29 mouse cellular contexts compared by ENCODE assay signal in genomic region chr11:79568197-79568911, GRCm38 (mm10). TPM values are rescaled to one million over a fixed set of nuclear protein-coding genes. Genes with fewer than 3 reads are reported as not detected.
"Had no signal": no experiment of that assay in that cellular context is flagged by ENCODE, and none has a peak within 500 bp of the region (broad histone marks: within the 10 kb centered on the region; RNA-seq: fewer than 3 reads in every experiment).

No protein-coding gene starts in this region.

- H3K9ac ChIP-seq: embryonic facial prominence, embryonic 12.5 days; embryonic facial prominence, embryonic 13.5 days; embryonic facial prominence, embryonic 15.5 days; forebrain, embryonic 12.5 days; forebrain, embryonic 13.5 days; forebrain, embryonic 15.5 days; forebrain, postnatal 0 days had no signal

- H3K9me3 ChIP-seq: embryonic facial prominence, embryonic 10.5 days; embryonic facial prominence, embryonic 12.5 days; embryonic facial prominence, embryonic 13.5 days; embryonic facial prominence, embryonic 15.5 days; forebrain, embryonic 10.5 days; forebrain, embryonic 12.5 days; forebrain, embryonic 13.5 days; forebrain, embryonic 15.5 days had no signal

- H3K27me3 ChIP-seq: embryonic facial prominence, embryonic 12.5 days; embryonic facial prominence, embryonic 13.5 days; embryonic facial prominence, embryonic 15.5 days; forebrain, embryonic 12.5 days; forebrain, embryonic 13.5 days; forebrain, embryonic 15.5 days had no signal

- H3K4me1 ChIP-seq: embryonic facial prominence, embryonic 10.5 days; embryonic facial prominence, embryonic 12.5 days; embryonic facial prominence, embryonic 13.5 days; embryonic facial prominence, embryonic 15.5 days; forebrain, embryonic 10.5 days; forebrain, embryonic 12.5 days; forebrain, embryonic 13.5 days; forebrain, embryonic 15.5 days had no signal

- DNase-seq: cerebellum, adult 18-20 months; cerebellum, adult 2 months; cerebellum, adult 8-10 months; cerebellum, adult 9-10 months; cerebellum, adult 9-11 months; cerebellum, postnatal 10 days; cerebellum, postnatal 14 days; cerebellum, postnatal 25 days; cerebellum, postnatal 36 days; embryo, embryonic 11 days; forebrain, postnatal 0 days; gastrocnemius, adult 2 months; gastrocnemius, postnatal 10 days; gastrocnemius, postnatal 14 days; gastrocnemius, postnatal 25 days; gastrocnemius, postnatal 36 days had no signal

- H3K27ac ChIP-seq: embryonic facial prominence, embryonic 10.5 days; embryonic facial prominence, embryonic 12.5 days; embryonic facial prominence, embryonic 13.5 days; embryonic facial prominence, embryonic 15.5 days; forebrain, embryonic 10.5 days; forebrain, embryonic 12.5 days; forebrain, embryonic 13.5 days; forebrain, embryonic 15.5 days; gastrocnemius, adult 2 months had no signal

- H3K4me2 ChIP-seq: embryonic facial prominence, embryonic 12.5 days; embryonic facial prominence, embryonic 13.5 days; embryonic facial prominence, embryonic 15.5 days; forebrain, embryonic 12.5 days; forebrain, embryonic 13.5 days; forebrain, embryonic 15.5 days had no signal

- ATAC-seq: forebrain, embryonic 13.5 days; forebrain, embryonic 14.5 days; forebrain, embryonic 15.5 days; forebrain, embryonic 16.5 days; forebrain, postnatal 0 days had no signal

- H3K4me3 ChIP-seq: embryonic facial prominence, embryonic 10.5 days; embryonic facial prominence, embryonic 12.5 days; embryonic facial prominence, embryonic 13.5 days; embryonic facial prominence, embryonic 15.5 days; erythroblast, embryonic 14.5 days; forebrain, embryonic 10.5 days; forebrain, embryonic 12.5 days; forebrain, embryonic 13.5 days; forebrain, embryonic 15.5 days; gastrocnemius, adult 2 months had no signal

RNA-seq across cellular contexts. Expression of gene Rab11fip4, which starts 22.7 kb away (rescaled TPM):
- polyA plus RNA-seq: erythroblast, embryonic 14.5 days had no signal

RNA-seq across cellular contexts. Expression of gene Evi2, which starts 38.0 kb away (rescaled TPM):
- total RNA-seq: forebrain, postnatal 0 days; gastrocnemius, adult 18-20 months; gastrocnemius, adult 2 months had no signal

RNA-seq across cellular contexts. Expression of gene Evi2b, which starts 44.8 kb away (rescaled TPM):
- polyA plus RNA-seq: embryonic facial prominence, embryonic 10.5 days; embryonic facial prominence, embryonic 11.5 days; embryonic facial prominence, embryonic 12.5 days; erythroblast, embryonic 14.5 days; forebrain, embryonic 12.5 days; forebrain, embryonic 13.5 days; forebrain, embryonic 15.5 days had no signal
